Mouse (Mus musculus): ENCODE measurements around the gene 9530068E07Rik. TPM values are rescaled to one million over a fixed set of nuclear protein-coding genes. Genes with fewer than 3 reads are reported as not detected.
"Not testable (repeated sequence)": the region's sequence is repeated elsewhere in the genome, so short reads cannot be mapped to it uniquely, and the experiment has no call there.

The 9530068E07Rik gene
- polyA plus RNA-seq (2017; shearing (Covaris generic)) = 10 to 100 TPM; 36.1 to 45.4 (median 44.5) TPM

GRCm38 (mm10) chr11:52395940-52396596 lies at the start of gene 9530068E07Rik:
Gene 9530068E07Rik (plus strand): TSS chr11:52396428.
- peak; percentile 96 for ATAC-seq

- no peak for ATAC-seq
Measured at GRCm38 (mm10) chr11:52346635-52347005, 49.6 kb upstream of the 9530068E07Rik start.

- no peak for ATAC-seq
Measured at GRCm38 (mm10) chr11:52348156-52348555, 48.1 kb upstream of the 9530068E07Rik start.

- ATAC-seq = no peak
Measured at GRCm38 (mm10) chr11:52348724-52349123, 47.5 kb upstream of the 9530068E07Rik start.

DNA sequence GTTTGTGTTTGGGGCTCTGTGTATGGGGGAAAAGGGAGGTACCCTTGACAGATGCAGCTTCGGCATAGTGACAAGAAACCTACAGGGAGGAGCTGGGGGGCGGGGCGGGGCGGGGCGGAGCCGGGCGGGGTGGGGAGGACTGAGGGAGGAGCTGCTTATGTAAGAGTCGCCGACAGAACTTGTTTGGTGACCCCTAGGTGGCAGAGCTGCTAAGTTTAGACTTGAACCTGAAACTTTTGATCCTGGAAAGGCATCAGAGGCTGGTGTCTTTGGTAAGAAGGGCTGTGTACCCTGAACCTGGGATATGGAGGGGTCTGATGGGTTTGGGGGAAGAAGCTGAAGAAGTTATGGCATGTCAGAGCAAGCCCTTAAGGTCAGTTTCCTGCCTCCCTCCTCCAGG lies 45.3 kb upstream of the 9530068E07Rik start:
- peak; percentile 67 for ATAC-seq

- ATAC-seq = peak; percentile 49
Measured at GRCm38 (mm10) chr11:52352271-52352670, 44.0 kb upstream of the 9530068E07Rik start.

GRCm38 (mm10) chr11:52354644-52355043 lies 41.6 kb upstream of the 9530068E07Rik start:
- ATAC-seq = no peak

DNA sequence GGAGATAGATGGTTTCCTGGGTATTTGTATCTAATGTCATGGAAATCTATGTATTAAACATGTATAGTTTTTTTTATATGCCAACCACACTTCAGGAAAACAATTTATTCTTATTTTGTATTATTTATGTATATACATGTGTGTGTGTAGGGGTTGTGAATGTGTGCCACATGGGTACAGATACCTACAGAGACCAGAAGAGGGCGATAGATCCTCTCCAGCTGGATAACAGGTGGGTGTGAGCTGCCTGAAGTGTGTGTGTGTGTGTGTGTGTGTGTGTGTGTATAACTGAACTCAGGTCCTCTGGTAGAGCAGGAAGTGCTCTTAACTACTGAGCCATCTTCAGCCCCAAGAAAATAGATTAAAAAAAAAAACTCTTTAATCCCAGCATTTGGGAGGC lies 40.6 kb upstream of the 9530068E07Rik start:
- ATAC-seq = no peak

DNA sequence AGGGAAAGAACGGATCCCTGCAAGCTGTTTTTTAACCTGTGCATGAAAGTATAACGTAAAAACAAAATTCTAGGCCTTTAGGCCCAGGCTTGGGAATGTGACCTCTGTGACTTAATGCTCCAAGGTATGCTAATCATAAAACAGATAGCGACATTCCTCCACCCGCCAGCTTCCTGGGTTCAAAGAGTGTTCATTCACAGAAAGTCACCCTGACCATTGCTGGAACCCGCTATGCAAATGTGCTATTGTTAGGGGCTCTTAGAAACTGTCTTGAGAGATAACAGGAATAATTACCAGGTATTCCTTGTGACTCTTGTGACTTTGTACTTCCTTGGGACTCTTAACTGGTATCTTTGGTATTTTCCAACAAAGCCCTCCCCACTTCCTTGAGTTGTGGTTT lies 39.1 kb upstream of the 9530068E07Rik start:
- not testable (repeated sequence) for ATAC-seq

- no peak for ATAC-seq
Measured at GRCm38 (mm10) chr11:52358520-52358919, 37.7 kb upstream of the 9530068E07Rik start.

GRCm38 (mm10) chr11:52359686-52360470 lies 36.4 kb upstream of the 9530068E07Rik start:
- no peak for ATAC-seq

- ATAC-seq = peak; percentile 82
Measured at GRCm38 (mm10) chr11:52360471-52361277, 35.6 kb upstream of the 9530068E07Rik start, which contains the start of gene Vdac1. Gene Vdac1 (plus strand): TSS chr11:52360860.

GRCm38 (mm10) chr11:52361287-52361921 lies 34.8 kb upstream of the 9530068E07Rik start:
- peak; percentile 14 for ATAC-seq

DNA sequence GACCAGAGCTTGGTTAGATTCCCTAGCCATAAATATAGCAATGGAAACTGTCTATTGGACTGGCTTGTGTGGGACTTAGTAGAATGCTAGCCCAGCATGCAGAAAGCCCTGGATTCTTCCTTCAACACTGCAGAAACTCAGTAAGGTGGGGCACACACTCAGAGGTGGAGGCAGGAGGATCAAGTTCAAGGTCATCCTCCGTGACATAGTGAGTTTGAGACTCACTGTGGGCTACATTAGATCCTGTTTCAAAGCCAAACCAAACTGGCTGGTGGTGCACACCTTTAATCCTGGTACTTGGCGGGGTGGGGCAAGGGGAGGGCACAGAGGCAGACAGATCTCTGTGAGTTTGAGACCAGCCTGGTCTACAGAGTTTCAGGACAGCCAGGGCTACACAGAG lies 31.9 kb upstream of the 9530068E07Rik start:
- ATAC-seq = no peak

- ATAC-seq = no peak
Measured at GRCm38 (mm10) chr11:52365143-52365542, 31.1 kb upstream of the 9530068E07Rik start.

DNA sequence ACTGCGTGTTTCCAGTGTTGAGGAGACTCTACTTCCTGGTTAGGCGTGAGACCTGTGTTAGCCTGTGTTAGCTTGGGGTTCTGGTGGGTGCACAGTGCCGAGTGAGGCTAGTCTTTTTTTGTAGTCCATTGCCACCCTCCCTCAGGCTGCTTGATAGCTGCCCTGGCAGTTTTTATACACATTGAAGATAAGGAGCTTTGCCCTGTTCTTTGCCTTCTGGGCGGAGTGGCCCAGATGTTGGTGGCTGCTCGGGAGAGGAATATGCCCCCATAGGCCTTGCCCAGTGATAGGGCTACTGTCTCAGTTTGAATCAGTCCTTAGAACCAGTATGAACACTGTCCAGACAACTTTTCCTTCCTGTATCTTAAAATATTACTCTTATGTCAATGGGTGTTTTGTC lies 29.9 kb upstream of the 9530068E07Rik start:
- no peak for ATAC-seq

- no peak for ATAC-seq
Measured at GRCm38 (mm10) chr11:52368176-52368985, 27.8 kb upstream of the 9530068E07Rik start.

GRCm38 (mm10) chr11:52369252-52370134 lies 26.7 kb upstream of the 9530068E07Rik start:
- no peak for ATAC-seq

DNA sequence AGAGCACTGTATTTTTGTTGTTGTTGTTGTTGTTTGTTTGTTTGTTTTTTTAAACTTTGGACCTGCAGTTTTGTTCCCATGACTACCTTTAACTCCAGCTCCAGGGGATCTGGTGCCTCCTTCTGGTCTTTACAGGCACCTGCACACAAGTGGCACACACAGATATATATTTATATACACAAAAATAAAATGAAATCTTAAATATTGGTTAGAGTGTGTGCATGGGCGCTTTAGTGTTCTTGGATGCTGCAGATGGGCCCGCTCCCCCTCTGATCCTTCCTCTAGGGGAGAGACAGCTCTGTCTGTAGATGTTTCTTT lies 26.1 kb upstream of the 9530068E07Rik start:
- ATAC-seq = no peak

- ATAC-seq = no peak
Measured at GRCm38 (mm10) chr11:52370538-52370937, 25.7 kb upstream of the 9530068E07Rik start.

GRCm38 (mm10) chr11:52373841-52374240 lies 22.4 kb upstream of the 9530068E07Rik start:
- ATAC-seq = no peak

Measured in inflammation-experienced regulatory T-cells, adult 6 months (primary cell).